Mouse (Mus musculus): ENCODE measurements around the gene Gm43552. TPM values are rescaled to one million over a fixed set of nuclear protein-coding genes. Genes with fewer than 3 reads are reported as not detected.
"Not testable (repeated sequence)": the region's sequence is repeated elsewhere in the genome, so short reads cannot be mapped to it uniquely, and the experiment has no call there.

Gene Gm43552
- polyA plus RNA-seq (2014; fragmentation: Nextera tagmentation; extraction: Ambion mirVana), result not detected in 2 replicates

DNA sequence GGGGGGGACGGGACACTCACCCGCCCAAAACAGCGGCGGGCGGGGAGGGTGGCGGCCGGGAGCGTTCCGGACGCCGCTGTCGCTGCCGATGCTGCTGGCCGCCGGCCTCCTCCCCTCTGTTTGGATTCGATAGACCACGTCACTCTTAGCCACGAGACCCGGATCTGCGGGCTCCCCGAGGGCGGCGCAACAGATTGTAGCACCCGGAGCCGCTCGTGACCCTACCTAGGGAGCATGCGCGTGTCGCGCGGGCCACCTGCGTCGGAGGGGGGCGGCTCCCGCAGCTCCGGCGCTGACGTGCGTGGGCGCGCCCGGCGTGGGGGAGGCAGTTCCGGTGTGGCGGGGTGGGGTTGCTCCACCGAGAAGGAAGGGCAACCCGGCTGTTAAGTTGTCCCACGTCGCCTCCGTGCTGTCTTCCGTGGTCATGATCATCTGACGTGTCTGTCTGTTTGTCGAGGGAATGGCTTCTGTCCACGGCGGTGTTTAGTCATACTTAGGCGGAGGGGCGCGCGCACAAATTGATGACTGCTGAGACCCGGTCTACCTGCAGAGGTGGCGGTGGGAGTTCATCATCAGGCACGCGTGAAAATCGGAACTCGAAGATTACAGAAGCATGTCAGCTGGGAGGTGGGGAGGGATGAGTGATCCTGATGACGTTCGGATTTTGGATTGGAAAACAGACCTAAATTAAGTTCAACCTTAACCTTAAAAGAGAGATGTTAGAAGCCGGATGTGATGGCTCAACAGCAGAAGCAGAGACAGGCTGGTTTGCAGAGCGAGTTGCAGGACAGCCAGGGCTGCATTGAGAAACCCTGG, at the start of gene Gm43552:
TSS of gene Gm43552 (minus strand) at position 118 of the 816 bp plus-strand sequence.
- Histone ChIP-seq H3K4me2 (ENCODE audit: low read depth, low read length) (peak within 1 kb of the TSS; percentile 93), H3K27ac (ENCODE audit: low read depth, low read length) (peak within 1 kb of the TSS; percentile 96), H3K36me3 (ENCODE audit: control insufficient read depth, insufficient read depth, low read length) (no peaks in the 10 kb centered on the region), H3K4me3 (ENCODE audit: low read depth, low read length) (peak within 1 kb of the TSS; percentile 94), H3K9ac (replicated peaks; ENCODE audit: low read depth, low read length) (peak within 1 kb of the TSS; percentile 98), H3K9me3 (ENCODE audit: control insufficient read depth, low read length) (no peaks in the 10 kb centered on the region), H3K4me1 (ENCODE audit: control insufficient read depth, insufficient read depth, low read length) (peaks cover 13% of the 10 kb centered on the region; the same call in 1 of the 2 replicates), H3K27me3 (ENCODE audit: control insufficient read depth, insufficient read depth, low read length) (no peaks in the 10 kb centered on the region)
- peak; percentile 96 for ATAC-seq (ENCODE audit: low read depth)
- under 1% methylated on average over 61 of the region's 69 CpGs for WGBS

DNA sequence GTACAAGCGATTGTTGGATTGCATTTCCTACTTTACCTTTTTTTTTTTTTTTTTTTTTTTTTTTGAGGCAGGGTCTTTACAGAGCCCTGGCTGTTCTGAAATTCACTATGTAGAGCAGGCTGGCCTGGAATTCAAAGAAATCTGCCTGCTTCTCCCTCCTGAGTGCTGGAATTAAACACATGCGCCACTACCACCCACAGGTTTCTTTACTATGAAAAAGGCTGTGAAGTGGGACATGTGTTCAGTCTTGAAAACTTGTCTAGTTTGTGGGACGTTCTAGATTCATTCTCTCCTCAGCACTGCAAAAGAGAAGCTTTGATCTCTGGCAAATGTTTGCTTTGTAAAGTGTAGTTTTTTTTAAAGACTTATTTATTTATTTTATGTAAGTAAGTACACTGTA, 49.3 kb upstream of the Gm43552 start:
- peaks cover 9% of the 10 kb centered on the region for H3K4me1 ChIP-seq (ENCODE audit: control insufficient read depth, insufficient read depth, low read length)
- WGBS, result 88% methylated on average over 3 of the region's 3 CpGs
- no peaks in the 10 kb centered on the region for H3K36me3 ChIP-seq (ENCODE audit: control insufficient read depth, insufficient read depth, low read length)
- no peak overlapping the region for H3K9ac ChIP-seq (replicated peaks; ENCODE audit: low read depth, low read length)
- H3K9me3 ChIP-seq (ENCODE audit: control insufficient read depth, low read length), result no peaks in the 10 kb centered on the region
- no peak for ATAC-seq (ENCODE audit: low read depth)
- H3K4me3 ChIP-seq (ENCODE audit: low read depth, low read length), result no peak overlapping the region
- H3K27me3 ChIP-seq (ENCODE audit: control insufficient read depth, insufficient read depth, low read length), result no peaks in the 10 kb centered on the region; the same call in 1 of the 2 replicates
- no peak overlapping the region for H3K4me2 ChIP-seq (ENCODE audit: low read depth, low read length)
- no peak overlapping the region for H3K27ac ChIP-seq (ENCODE audit: low read depth, low read length)

DNA sequence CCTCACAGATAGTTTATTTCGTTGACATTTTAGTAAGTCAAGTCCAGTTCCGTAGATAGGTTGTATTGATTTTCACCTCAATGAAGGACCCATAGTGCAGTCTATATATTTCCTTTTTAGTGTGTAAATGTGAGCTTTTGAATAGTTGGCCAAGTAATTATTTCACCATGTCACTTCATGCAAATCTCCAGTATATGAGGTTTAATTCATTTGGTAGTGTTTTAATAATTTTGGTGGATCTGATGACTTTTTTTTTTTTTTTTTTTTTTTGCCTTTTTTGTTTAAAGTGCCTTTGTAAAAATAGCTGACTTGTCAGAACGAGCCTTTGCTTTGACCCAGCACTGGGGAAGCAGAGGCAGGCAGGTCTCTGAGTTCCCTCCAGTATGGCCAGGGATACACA, 47.2 kb upstream of the Gm43552 start:
- no peak for ATAC-seq (ENCODE audit: low read depth)
- H3K4me2 ChIP-seq (ENCODE audit: low read depth, low read length), result no peak overlapping the region

DNA sequence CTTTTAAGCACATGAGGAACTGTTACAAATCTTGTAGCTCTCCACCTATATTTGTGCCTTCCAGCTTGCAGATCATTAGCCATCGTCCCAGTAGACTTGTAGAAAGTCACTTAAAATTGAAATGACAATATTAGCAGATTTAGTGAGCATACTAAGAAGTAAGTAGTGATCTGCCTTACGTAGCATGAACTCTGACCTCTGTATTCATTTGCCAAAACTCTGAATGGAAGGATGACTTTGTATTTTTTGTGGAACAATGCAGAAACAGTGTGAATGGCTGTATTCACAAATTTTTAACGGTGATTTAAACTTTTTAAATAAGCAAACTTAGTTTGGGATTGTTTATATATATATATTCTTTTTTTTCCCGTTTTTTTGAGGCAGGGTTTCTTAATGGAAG, 46.2 kb upstream of the Gm43552 start:
- ATAC-seq (ENCODE audit: low read depth), result no peak
- peak overlapping the region; percentile 11; the same call in 1 of the 2 replicates for H3K4me3 ChIP-seq (ENCODE audit: low read depth, low read length)
- peak overlapping the region; percentile 44 for H3K4me2 ChIP-seq (ENCODE audit: low read depth, low read length)
- H3K36me3 ChIP-seq (ENCODE audit: control insufficient read depth, insufficient read depth, low read length), result no peaks in the 10 kb centered on the region
- H3K4me1 ChIP-seq (ENCODE audit: control insufficient read depth, insufficient read depth, low read length), result peaks cover 9% of the 10 kb centered on the region
- WGBS, result 20% methylated on average over 4 of the region's 4 CpGs
- no peak overlapping the region for H3K27ac ChIP-seq (ENCODE audit: low read depth, low read length)
- no peak overlapping the region for H3K9ac ChIP-seq (replicated peaks; ENCODE audit: low read depth, low read length)
- H3K27me3 ChIP-seq (ENCODE audit: control insufficient read depth, insufficient read depth, low read length), result no peaks in the 10 kb centered on the region; the same call in 1 of the 2 replicates
- no peaks in the 10 kb centered on the region for H3K9me3 ChIP-seq (ENCODE audit: control insufficient read depth, low read length)

More for the DNA sequence above, 47.2 kb upstream of the Gm43552 start:
- Histone ChIP-seq H3K27ac (ENCODE audit: low read depth, low read length) (no peak overlapping the region), H3K36me3 (ENCODE audit: control insufficient read depth, insufficient read depth, low read length) (no peaks in the 10 kb centered on the region), H3K27me3 (ENCODE audit: control insufficient read depth, insufficient read depth, low read length) (no peaks in the 10 kb centered on the region; the same call in 1 of the 2 replicates), H3K9me3 (ENCODE audit: control insufficient read depth, low read length) (no peaks in the 10 kb centered on the region), H3K9ac (replicated peaks; ENCODE audit: low read depth, low read length) (no peak overlapping the region), H3K4me1 (ENCODE audit: control insufficient read depth, insufficient read depth, low read length) (peaks cover 9% of the 10 kb centered on the region), H3K4me3 (ENCODE audit: low read depth, low read length) (no peak overlapping the region)
- 97% methylated on average over 3 of the region's 3 CpGs for WGBS

DNA sequence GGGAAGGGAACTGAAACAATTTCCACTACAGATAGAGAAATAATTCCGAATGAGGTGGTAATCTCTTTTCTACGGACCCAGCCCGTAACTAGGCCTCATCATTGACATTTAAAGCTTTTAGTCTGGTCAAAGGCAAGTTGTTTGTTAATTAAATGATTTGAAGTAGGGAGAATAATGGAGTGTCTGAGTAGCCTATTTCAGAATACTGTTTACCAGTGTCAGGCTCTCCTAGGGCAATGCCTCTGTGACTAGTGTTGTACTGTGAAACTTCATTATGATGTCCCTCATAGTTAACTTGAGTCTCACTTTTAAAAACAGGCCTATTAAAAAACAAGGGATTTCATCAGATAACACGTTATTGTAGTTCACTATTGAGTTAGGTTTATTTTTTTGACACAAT, 45.5 kb upstream of the Gm43552 start:
- Histone ChIP-seq H3K4me3 (ENCODE audit: low read depth, low read length) (peak overlapping the region; percentile 99), H3K36me3 (ENCODE audit: control insufficient read depth, insufficient read depth, low read length) (no peaks in the 10 kb centered on the region), H3K9me3 (ENCODE audit: control insufficient read depth, low read length) (no peaks in the 10 kb centered on the region), H3K9ac (replicated peaks; ENCODE audit: low read depth, low read length) (peak overlapping the region; percentile 92), H3K4me2 (ENCODE audit: low read depth, low read length) (peak overlapping the region; percentile 77), H3K4me1 (ENCODE audit: control insufficient read depth, insufficient read depth, low read length) (peaks cover 9% of the 10 kb centered on the region), H3K27me3 (ENCODE audit: control insufficient read depth, insufficient read depth, low read length) (no peaks in the 10 kb centered on the region; the same call in 1 of the 2 replicates), H3K27ac (ENCODE audit: low read depth, low read length) (peak overlapping the region; percentile 97)
- 3% methylated on average over 4 of the region's 4 CpGs for WGBS
- ATAC-seq (ENCODE audit: low read depth), result no peak

DNA sequence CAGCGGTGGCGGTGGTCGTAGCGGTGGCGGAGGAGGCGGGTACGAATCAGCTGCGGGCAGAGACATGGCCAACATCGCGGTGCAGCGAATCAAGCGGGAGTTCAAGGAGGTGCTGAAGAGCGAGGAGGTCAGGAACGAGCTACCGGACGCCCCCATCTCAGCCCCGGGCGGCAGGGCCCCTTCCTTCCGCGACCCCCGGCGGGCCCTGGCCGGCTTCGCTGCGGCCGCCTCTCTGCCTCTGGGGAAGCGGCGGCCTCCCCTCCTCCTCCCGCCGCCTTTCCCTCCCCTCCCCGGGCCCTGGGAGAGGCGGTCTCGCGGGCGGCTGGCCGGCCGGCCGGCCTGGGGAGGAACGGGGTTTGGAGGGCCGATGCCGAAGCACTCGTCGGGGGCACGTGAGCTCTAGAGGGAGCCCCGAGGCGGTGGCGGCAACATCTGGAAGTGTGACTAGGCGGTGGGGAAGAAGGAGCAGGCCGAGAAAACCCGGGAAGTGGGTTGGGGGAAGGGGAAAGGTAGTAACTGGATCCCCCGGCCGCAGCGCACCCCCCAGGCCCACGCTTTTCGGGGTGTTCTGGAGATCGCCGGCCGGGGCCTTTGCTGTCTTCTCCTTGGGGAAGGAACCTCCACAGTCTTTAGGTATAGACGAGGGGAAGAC, 44.9 kb upstream of the Gm43552 start:
- peaks cover 9% of the 10 kb centered on the region for H3K4me1 ChIP-seq (ENCODE audit: control insufficient read depth, insufficient read depth, low read length)
- H3K9ac ChIP-seq (replicated peaks; ENCODE audit: low read depth, low read length), result peak overlapping the region; percentile 92
- peak overlapping the region; percentile 99 for H3K4me3 ChIP-seq (ENCODE audit: low read depth, low read length)
- ATAC-seq (ENCODE audit: low read depth), result peak; percentile 60
- H3K27ac ChIP-seq (ENCODE audit: low read depth, low read length), result peak overlapping the region; percentile 97
- H3K36me3 ChIP-seq (ENCODE audit: control insufficient read depth, insufficient read depth, low read length), result no peaks in the 10 kb centered on the region
- no peaks in the 10 kb centered on the region for H3K9me3 ChIP-seq (ENCODE audit: control insufficient read depth, low read length)
- peak overlapping the region; percentile 77 for H3K4me2 ChIP-seq (ENCODE audit: low read depth, low read length)
- WGBS, result under 1% methylated on average over 42 of the region's 59 CpGs
- H3K27me3 ChIP-seq (ENCODE audit: control insufficient read depth, insufficient read depth, low read length), result no peaks in the 10 kb centered on the region; the same call in 1 of the 2 replicates

DNA sequence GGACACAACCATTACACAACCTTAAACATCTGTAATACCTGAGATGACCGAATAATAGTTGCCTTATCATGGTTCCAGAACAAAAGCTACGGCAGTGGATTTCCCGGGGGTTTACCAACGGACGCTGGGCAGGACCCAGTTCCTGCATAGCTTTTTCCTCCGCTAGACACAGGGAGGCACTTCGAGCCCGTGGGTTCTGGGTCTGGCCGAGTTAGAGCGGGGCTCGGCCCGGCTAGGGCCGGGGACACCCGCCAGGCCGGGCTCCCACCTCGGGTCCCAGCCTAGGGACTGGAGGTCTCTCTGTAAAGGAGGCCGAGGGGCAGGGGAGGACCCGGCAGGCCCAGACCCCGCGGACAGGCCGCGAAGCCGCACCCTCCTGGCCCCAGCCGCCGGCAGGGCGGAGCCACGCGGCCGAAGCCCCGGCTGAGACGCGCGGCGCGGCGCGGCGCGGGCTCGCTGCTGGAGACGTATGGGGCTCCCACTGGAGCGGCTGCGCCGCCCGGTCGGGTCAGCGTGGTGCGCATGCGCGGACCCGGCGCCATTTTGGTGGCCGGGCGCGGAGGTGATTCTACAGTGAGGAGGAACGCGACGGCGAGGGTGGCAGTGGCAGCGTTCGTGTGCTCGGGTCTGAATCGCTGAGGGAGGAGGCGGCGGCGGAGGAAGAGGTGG, 44.3 kb upstream of the Gm43552 start, which contains the start of the genes Smim14 and Ube2k:
TSS of gene Smim14 (minus strand) at position 434 of the 669 bp plus-strand sequence.
TSS of gene Ube2k (plus strand) at position 483 of the 669 bp plus-strand sequence.
- H3K36me3 ChIP-seq (ENCODE audit: control insufficient read depth, insufficient read depth, low read length), result no peaks in the 10 kb centered on the region
- no peaks in the 10 kb centered on the region; the same call in 1 of the 2 replicates for H3K27me3 ChIP-seq (ENCODE audit: control insufficient read depth, insufficient read depth, low read length)
- H3K9ac ChIP-seq (replicated peaks; ENCODE audit: low read depth, low read length), result peak within 1 kb of the TSS; percentile 92
- H3K4me2 ChIP-seq (ENCODE audit: low read depth, low read length), result peak within 1 kb of the TSS; percentile 77
- peak within 1 kb of the TSS; percentile 99 for H3K4me3 ChIP-seq (ENCODE audit: low read depth, low read length)
- peak; percentile 95 for ATAC-seq (ENCODE audit: low read depth)
- WGBS, result under 1% methylated on average over 55 of the region's 66 CpGs
- no peaks in the 10 kb centered on the region for H3K9me3 ChIP-seq (ENCODE audit: control insufficient read depth, low read length)
- H3K27ac ChIP-seq (ENCODE audit: low read depth, low read length), result peak within 1 kb of the TSS; percentile 97
- peaks cover 9% of the 10 kb centered on the region for H3K4me1 ChIP-seq (ENCODE audit: control insufficient read depth, insufficient read depth, low read length)

DNA sequence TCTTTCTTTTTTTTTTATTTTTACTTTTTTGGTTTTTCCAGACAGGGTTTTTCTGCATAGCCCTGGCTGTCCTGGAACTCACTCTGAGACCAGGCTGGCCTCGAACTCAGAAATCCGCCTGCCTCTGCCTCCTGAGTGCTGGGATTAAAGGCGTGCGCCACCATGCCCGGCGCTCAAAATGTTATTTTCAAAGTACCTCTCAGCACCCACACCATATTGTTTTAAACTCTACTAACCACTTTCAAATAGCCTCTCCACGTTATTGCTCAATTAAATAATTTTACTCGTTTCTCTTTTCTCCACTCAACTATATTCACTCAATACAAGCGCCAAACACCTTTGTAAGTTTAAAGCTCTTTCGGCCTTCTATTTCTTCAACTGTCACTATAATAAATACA, 43.4 kb upstream of the Gm43552 start:
- Histone ChIP-seq H3K4me3 (ENCODE audit: low read depth, low read length) (peak overlapping the region; percentile 99), H3K4me2 (ENCODE audit: low read depth, low read length) (peak overlapping the region; percentile 77), H3K27ac (ENCODE audit: low read depth, low read length) (peak overlapping the region; percentile 97; the same call in 1 of the 2 replicates)
- H3K9me3 ChIP-seq (ENCODE audit: control insufficient read depth, low read length); H3K27me3 ChIP-seq (ENCODE audit: control insufficient read depth, insufficient read depth, low read length); H3K9ac ChIP-seq (replicated peaks; ENCODE audit: low read depth, low read length); H3K4me1 ChIP-seq (ENCODE audit: control insufficient read depth, insufficient read depth, low read length); H3K36me3 ChIP-seq (ENCODE audit: control insufficient read depth, insufficient read depth, low read length); ATAC-seq (ENCODE audit: low read depth): not testable (repeated sequence)
- WGBS, result 87% methylated on average over 10 of the region's 10 CpGs

Data from neural tube, embryonic 14.5 days (tissue).